ENCODE assay signal across 17 mouse cellular contexts in the genomic region with DNA sequence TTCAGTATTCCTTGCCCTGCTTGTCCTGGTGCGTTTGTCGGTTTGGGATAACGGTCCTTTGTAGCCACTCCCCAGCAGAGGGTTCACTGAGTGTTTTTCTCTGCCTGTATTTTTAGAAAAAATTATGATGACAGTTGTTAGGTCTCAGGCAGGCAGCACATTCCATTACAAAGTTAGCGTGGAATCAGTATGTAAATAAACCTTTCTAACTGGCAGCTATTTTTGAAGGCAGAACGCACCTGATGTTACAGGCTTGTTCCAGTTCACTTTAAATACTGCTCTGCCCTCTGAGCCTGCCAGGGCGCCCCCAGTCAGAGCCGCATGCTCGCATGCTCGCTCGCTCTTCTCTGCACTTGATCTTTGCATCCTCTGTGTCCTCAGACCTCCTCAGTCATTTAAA.
DNase-seq lines count a peak whose midpoint lies in the region; ATAC-seq and TF ChIP-seq lines count a peak whose summit lies in the region.
"Had no signal": no experiment of that assay in that cellular context is flagged by ENCODE, and none has a peak within 500 bp of the region (broad histone marks: within the 10 kb centered on the region; RNA-seq: fewer than 3 reads in every experiment).

No protein-coding gene starts in this region.

- H3K9me3 ChIP-seq in heart, postnatal 0 days (replicated peaks; ENCODE audit: control insufficient read depth, low read length), result no peaks in the 10 kb centered on the region
- no peaks in the 10 kb centered on the region for H3K9me3 ChIP-seq in embryonic facial prominence, embryonic 14.5 days (ENCODE audit: control insufficient read depth, low read length)
- H3K9me3 ChIP-seq in midbrain, embryonic 13.5 days, result no peaks in the 10 kb centered on the region
- H3K9me3 ChIP-seq: embryonic facial prominence, embryonic 15.5 days; liver, embryonic 12.5 days; stomach, embryonic 15.5 days had no signal

- no peak overlapping the region for H3K4me3 ChIP-seq in heart, postnatal 0 days (ENCODE audit: low read depth, low read length)
- H3K4me3 ChIP-seq in embryonic facial prominence, embryonic 14.5 days (ENCODE audit: low read depth, low read length), result no peak overlapping the region
- no peak overlapping the region for H3K4me3 ChIP-seq in midbrain, embryonic 13.5 days (replicated peaks)
- H3K4me3 ChIP-seq: liver, embryonic 12.5 days had no signal

- no peaks in the 10 kb centered on the region for H3K36me3 ChIP-seq in heart, postnatal 0 days (replicated peaks; ENCODE audit: control insufficient read depth, insufficient read depth, low read length)
- no peaks in the 10 kb centered on the region for H3K36me3 ChIP-seq in embryonic facial prominence, embryonic 14.5 days (ENCODE audit: control insufficient read depth, insufficient read depth, low read length)
- H3K36me3 ChIP-seq in midbrain, embryonic 13.5 days, result no peaks in the 10 kb centered on the region
- H3K36me3 ChIP-seq: embryonic facial prominence, embryonic 15.5 days; liver, embryonic 12.5 days; stomach, embryonic 15.5 days had no signal

- H3K4me1 ChIP-seq in heart, postnatal 0 days (ENCODE audit: control insufficient read depth, insufficient read depth), result no peaks in the 10 kb centered on the region; the same call in 1 of the 2 replicates
- H3K4me1 ChIP-seq in embryonic facial prominence, embryonic 14.5 days (ENCODE audit: control insufficient read depth, insufficient read depth, low read length), result peaks cover 18% of the 10 kb centered on the region
- peaks cover 28% of the 10 kb centered on the region for H3K4me1 ChIP-seq in midbrain, embryonic 13.5 days (replicated peaks)
- H3K4me1 ChIP-seq: liver, embryonic 12.5 days had no signal

- no peak overlapping the region for H3K9ac ChIP-seq in heart, postnatal 0 days (replicated peaks; ENCODE audit: low read depth, low read length)
- no peak overlapping the region for H3K9ac ChIP-seq in embryonic facial prominence, embryonic 14.5 days (ENCODE audit: low read depth, low read length)
- H3K9ac ChIP-seq in midbrain, embryonic 13.5 days (replicated peaks), result no peak overlapping the region
- H3K9ac ChIP-seq: embryonic facial prominence, embryonic 15.5 days; liver, embryonic 12.5 days; stomach, embryonic 15.5 days had no signal

- ATAC-seq in heart, postnatal 0 days (ENCODE audit: insufficient read depth, low read depth), result peak; percentile 44; the same call in 1 of the 2 replicates
- no peak for ATAC-seq in embryonic facial prominence, embryonic 14.5 days (ENCODE audit: low read depth)
- ATAC-seq in midbrain, embryonic 13.5 days, result no peak
- ATAC-seq: liver, embryonic 12.5 days; Patski had no signal

- no peak for TF ChIP-seq POLR2A in brain, embryonic 14.5 days (IDR thresholded peaks at IDR 0.05; ENCODE audit: borderline replicate concordance, extremely low read depth, insufficient read depth, insufficient read length, poor library complexity, severe bottlenecking)

- peaks cover 8% of the 10 kb centered on the region; the same call in 1 of the 2 replicates for H3K27me3 ChIP-seq in heart, postnatal 0 days (ENCODE audit: control insufficient read depth, insufficient read depth, low read length)
- H3K27me3 ChIP-seq in embryonic facial prominence, embryonic 14.5 days (replicated peaks; ENCODE audit: control insufficient read depth, insufficient read depth, low read length), result no peaks in the 10 kb centered on the region
- 0 out of 2 replicates have a peak, but pooled peaks cover 5% of the 10 kb centered on the region for H3K27me3 ChIP-seq in midbrain, embryonic 13.5 days

- 13% methylated on average over 10 of the region's 10 CpGs for WGBS in heart, postnatal 0 days
- 9% methylated on average over 10 of the region's 10 CpGs for WGBS in embryonic facial prominence, embryonic 14.5 days
- 3% methylated on average over 10 of the region's 10 CpGs for WGBS in midbrain, embryonic 13.5 days

- H3K27ac ChIP-seq in heart, postnatal 0 days (ENCODE audit: low read depth), result no peak overlapping the region
- no peak overlapping the region for H3K27ac ChIP-seq in embryonic facial prominence, embryonic 14.5 days (replicated peaks; ENCODE audit: low read depth, low read length)
- peak overlapping the region; percentile 21; the same call in 1 of the 2 replicates for H3K27ac ChIP-seq in midbrain, embryonic 13.5 days
- H3K27ac ChIP-seq: gastrocnemius, adult 2 months; liver, embryonic 12.5 days; stomach, embryonic 15.5 days had no signal

- TF ChIP-seq EP300 in heart, postnatal 0 days (IDR thresholded peaks at IDR 0.05; ENCODE audit: low read depth), result no peak

- DNase-seq in heart, postnatal 0 days (ENCODE audit: low spot score), result no peak
- no peak for DNase-seq in heart, adult 18-20 months
- DNase-seq in brain, embryonic 14.5 days (ENCODE audit: low read depth), result peak; percentile 60
- peak; percentile 36 for DNase-seq in embryonic facial prominence, embryonic 14.5 days (ENCODE audit: low spot score)
- DNase-seq in frontal cortex, postnatal 25 days (ENCODE audit: low spot score in 2 of 2), result no peak
- no peak for DNase-seq in frontal cortex, postnatal 14 days (ENCODE audit: low spot score in 2 of 2)
- DNase-seq: adrenal gland, adult 2 months; cerebellum, adult 9-11 months; gastrocnemius, adult 2 months; heart, postnatal 36 days; kidney, adult 18-20 months; lung, postnatal 10 days had no signal

- TF ChIP-seq CTCF in heart, postnatal 0 days (IDR thresholded peaks at IDR 0.05; ENCODE audit: low read depth), result no peak
- TF ChIP-seq CTCF in brain, embryonic 14.5 days (IDR thresholded peaks at IDR 0.05; ENCODE audit: borderline replicate concordance, extremely low read depth, insufficient read depth, insufficient read length), result no peak

- no peak overlapping the region for H3K4me2 ChIP-seq in heart, postnatal 0 days (ENCODE audit: low read depth, low read length)
- H3K4me2 ChIP-seq in embryonic facial prominence, embryonic 14.5 days (ENCODE audit: low read depth, low read length), result no peak overlapping the region
- peak overlapping the region; percentile 9; the same call in 1 of the 2 replicates for H3K4me2 ChIP-seq in midbrain, embryonic 13.5 days (replicated peaks)

Comparison
In these comparisons a context has a peak if more than half of its experiments do, and no peak if none do; other contexts are left out.
1. DNase-seq: peak in brain, embryonic 14.5 days (single experiment) and embryonic facial prominence, embryonic 14.5 days (single experiment); none in heart, postnatal 0 days (single experiment), heart, adult 18-20 months (0 of 2), frontal cortex, postnatal 25 days (0 of 2) and frontal cortex, postnatal 14 days (0 of 2).